Mouse (Mus musculus) C2C12 (cell line): ENCODE results near the gene Cacnb2.
"Not testable (repeated sequence)": the region's sequence is repeated elsewhere in the genome, so short reads cannot be mapped to it uniquely, and the experiment has no call there.

Experiments used
- CTCF ChIP-seq: IDR thresholded peaks from one replicate; pipeline ENCODE4 v1.5.1; 2011; ENCODE audit not compliant: control insufficient read depth, insufficient read depth, insufficient read length
- MYOD1 ChIP-seq: IDR thresholded peaks from one replicate; pipeline ENCODE4 v1.6.1; 2011; ENCODE audit warnings: low read depth; ENCODE audit not compliant: control insufficient read depth, insufficient read length
- USF1 ChIP-seq: IDR thresholded peaks from one replicate; pipeline ENCODE4 v1.6.1; 2011; ENCODE audit warnings: low read depth, mild to moderate bottlenecking, control low read depth, moderate library complexity

DNA sequence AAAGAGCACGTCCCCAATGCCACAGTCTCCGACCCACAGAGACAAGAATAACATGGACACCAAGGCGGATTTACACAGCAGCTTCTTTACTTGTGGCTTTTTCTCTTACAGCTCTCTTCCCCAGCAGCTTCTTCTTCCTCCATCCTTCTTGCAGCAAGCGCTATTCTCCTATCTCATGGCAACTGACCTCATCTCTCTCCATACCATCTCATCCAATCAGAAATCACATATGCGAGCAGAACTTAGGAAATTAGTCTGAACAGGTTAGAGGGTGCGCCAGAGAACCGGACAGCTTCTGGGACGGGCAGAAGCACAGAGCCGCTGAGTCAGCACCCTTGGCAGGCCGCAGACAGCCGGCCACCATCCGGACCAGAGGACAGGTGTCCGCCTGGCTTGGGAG is 123.7 kb downstream of the Cacnb2 start:
- not testable (repeated sequence) for TF ChIP-seq CTCF, MYOD1, USF1
